Mouse (Mus musculus): ENCODE data around the gene Tlr9. TPM values are rescaled to one million over a fixed set of nuclear protein-coding genes. Genes with fewer than 3 reads are reported as not detected.
A peak's percentile ranks its signal among the peaks of the same experiment; 100 is the strongest.

The Tlr9 gene
- polyA plus RNA-seq, 1 experiment, result 17.1 TPM

DNA sequence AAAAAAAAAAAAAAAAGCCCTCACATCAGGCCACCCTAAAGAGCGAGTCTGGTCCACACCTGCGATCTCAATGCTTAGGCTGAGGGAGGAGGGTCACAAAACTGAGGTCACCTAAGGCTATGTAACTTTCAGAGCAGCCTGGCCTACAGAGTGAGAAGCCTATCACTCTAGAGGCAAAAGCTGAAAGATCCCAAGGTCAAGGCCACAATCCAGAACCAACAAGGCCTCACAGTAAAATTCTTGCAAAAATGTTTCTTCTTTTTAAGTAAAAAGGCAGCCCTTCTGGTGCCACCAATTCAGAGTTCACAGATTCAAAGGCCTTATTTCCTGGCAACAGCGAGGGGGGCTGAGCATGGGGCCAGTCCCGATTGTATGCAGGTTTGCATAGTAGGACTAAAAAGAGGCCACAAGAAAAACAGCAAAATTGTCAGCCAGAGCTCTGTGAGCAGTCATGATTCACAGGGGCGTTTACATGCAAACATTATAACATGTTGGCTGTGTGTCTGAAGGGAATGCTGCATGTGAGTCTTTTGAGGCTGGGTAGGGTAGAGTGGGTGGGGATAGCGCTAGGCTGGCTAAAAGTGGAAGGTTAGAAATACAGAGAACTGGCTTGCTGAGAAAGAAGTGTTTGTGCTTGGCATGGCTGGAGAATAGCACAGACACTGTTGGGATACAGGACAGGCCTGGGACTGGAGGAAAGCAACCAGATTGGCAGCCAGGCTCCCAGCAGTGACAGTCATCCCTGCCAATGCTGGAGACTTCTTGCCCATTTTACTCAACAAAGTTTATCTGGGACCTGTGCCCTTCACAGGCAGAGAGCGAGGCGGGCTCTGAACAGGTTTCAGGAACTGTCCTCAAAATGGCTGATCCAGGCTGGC lies 28.2 kb upstream of the Tlr9 start:
- 89% methylated on average over 8 of the region's 8 CpGs for WGBS
- H3K27me3 ChIP-seq (ENCODE audit: control insufficient read depth, insufficient read depth, low read length), result no peaks in the 10 kb centered on the region
- H3K36me3 ChIP-seq (ENCODE audit: control insufficient read depth, insufficient read depth, low read length), result peaks cover 28% of the 10 kb centered on the region
- H3K4me1 ChIP-seq (replicated peaks; ENCODE audit: control insufficient read depth, insufficient read depth, low read length), result peaks cover 22% of the 10 kb centered on the region
- H3K4me3 ChIP-seq (ENCODE audit: control insufficient read depth, insufficient read depth, low read length), result no peak overlapping the region
- TF ChIP-seq POLR2A (IDR thresholded peaks at IDR 0.05; ENCODE audit: control insufficient read depth, extremely low read depth, insufficient read depth, low read length, poor library complexity) (no peak), CTCF (IDR thresholded peaks at IDR 0.05; ENCODE audit: borderline replicate concordance, control insufficient read depth, extremely low read depth, insufficient read depth, low read length, poor library complexity) (no peak)
- H3K27ac ChIP-seq (ENCODE audit: control insufficient read depth, insufficient read depth, low read length), result peak overlapping the region; percentile 7; the same call in 1 of the 2 replicates
- no peak for DNase-seq

DNA sequence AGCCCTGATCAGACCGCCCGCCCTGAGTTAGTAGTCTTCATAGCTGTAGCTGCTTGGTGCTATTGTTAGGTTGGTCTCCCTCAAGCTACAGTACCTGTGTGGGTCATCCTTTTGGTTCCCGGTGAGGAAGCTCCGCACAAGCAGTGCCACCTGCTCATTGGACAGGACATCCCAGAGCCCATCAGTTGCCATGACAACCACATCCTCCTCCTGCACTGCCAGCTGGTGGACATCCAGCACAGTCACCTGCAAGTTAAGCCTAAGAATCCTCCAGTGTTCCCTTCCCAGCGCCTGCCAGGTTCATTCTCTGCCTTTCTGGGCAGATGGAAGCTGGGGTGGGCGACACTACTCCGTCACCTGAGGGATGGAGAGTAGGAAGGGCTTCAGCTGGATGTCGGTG lies 26.7 kb upstream of the Tlr9 start:
- Histone ChIP-seq H3K27me3 (ENCODE audit: control insufficient read depth, insufficient read depth, low read length) (no peaks in the 10 kb centered on the region), H3K4me1 (replicated peaks; ENCODE audit: control insufficient read depth, insufficient read depth, low read length) (peaks cover 28% of the 10 kb centered on the region), H3K4me3 (ENCODE audit: control insufficient read depth, insufficient read depth, low read length) (no peak overlapping the region), H3K36me3 (ENCODE audit: control insufficient read depth, insufficient read depth, low read length) (peaks cover 13% of the 10 kb centered on the region), H3K27ac (ENCODE audit: control insufficient read depth, insufficient read depth, low read length) (no peak overlapping the region)
- WGBS, result 97% methylated on average over 8 of the region's 8 CpGs
- no peak for TF ChIP-seq POLR2A (IDR thresholded peaks at IDR 0.05; ENCODE audit: control insufficient read depth, extremely low read depth, insufficient read depth, low read length, poor library complexity)
- TF ChIP-seq CTCF (IDR thresholded peaks at IDR 0.05; ENCODE audit: borderline replicate concordance, control insufficient read depth, extremely low read depth, insufficient read depth, low read length, poor library complexity), result no peak
- no peak for DNase-seq

DNA sequence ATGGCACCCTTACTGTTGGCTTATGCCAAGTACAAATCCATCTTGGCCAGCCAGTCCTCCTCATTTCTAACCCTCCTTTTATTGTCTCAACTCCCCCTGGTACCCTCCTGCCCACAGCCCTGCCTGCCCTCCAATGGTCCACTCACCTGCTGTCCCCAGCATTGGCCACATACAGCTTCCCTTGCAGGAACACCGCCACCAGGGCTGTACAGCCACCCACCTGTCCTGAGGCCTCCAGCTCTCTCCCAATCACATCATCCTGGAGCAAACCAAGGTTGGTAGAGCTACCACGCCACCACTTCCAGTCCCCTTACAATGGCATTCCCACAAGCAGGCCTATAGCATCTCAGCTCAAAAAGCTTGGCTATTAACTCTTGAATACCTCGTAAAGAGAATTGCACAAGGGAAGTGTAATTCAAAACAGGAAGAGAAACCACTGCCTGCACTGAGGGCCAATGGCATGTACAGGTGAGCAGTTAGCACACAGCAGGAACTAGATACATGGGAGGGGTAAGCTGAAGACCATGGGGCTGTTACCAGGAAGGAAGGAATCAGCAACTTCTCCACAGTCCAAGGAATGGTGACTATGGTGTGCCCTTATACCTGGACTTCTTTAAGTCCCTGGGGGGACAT lies 25.2 kb upstream of the Tlr9 start:
- no peaks in the 10 kb centered on the region for H3K27me3 ChIP-seq (ENCODE audit: control insufficient read depth, insufficient read depth, low read length)
- H3K36me3 ChIP-seq (ENCODE audit: control insufficient read depth, insufficient read depth, low read length), result no peaks in the 10 kb centered on the region; the same call in 1 of the 2 replicates
- H3K4me3 ChIP-seq (ENCODE audit: control insufficient read depth, insufficient read depth, low read length), result no peak overlapping the region
- TF ChIP-seq CTCF (IDR thresholded peaks at IDR 0.05; ENCODE audit: borderline replicate concordance, control insufficient read depth, extremely low read depth, insufficient read depth, low read length, poor library complexity) (no peak), POLR2A (IDR thresholded peaks at IDR 0.05; ENCODE audit: control insufficient read depth, extremely low read depth, insufficient read depth, low read length, poor library complexity) (no peak)
- H3K27ac ChIP-seq (ENCODE audit: control insufficient read depth, insufficient read depth, low read length), result no peak overlapping the region
- no peak for DNase-seq
- H3K4me1 ChIP-seq (replicated peaks; ENCODE audit: control insufficient read depth, insufficient read depth, low read length), result peaks cover 28% of the 10 kb centered on the region
- WGBS, result 78% methylated on average over 3 of the region's 3 CpGs

DNA sequence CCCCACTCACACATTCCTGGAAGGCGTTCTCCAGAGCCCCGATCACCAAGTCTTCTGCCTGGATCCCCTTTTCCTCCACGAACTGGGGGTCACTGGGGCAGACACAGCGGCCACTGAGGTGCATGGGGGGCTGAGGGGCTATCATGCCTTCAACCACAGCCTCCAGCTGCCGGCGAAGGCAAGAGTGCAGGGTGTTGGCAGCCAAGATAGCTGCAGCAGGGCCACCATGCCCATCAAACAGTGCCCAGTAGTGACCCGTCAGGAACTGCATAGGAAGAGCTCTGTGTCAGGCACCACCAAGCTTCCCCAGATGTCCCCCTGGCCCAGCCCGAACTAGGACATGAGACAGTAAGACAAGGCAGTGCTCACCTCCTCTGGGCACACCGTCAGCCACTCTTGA lies 24.7 kb upstream of the Tlr9 start:
- H3K4me3 ChIP-seq (ENCODE audit: control insufficient read depth, insufficient read depth, low read length), result no peak overlapping the region
- H3K36me3 ChIP-seq (ENCODE audit: control insufficient read depth, insufficient read depth, low read length), result no peaks in the 10 kb centered on the region
- WGBS, result 95% methylated on average over 9 of the region's 9 CpGs
- TF ChIP-seq CTCF (IDR thresholded peaks at IDR 0.05; ENCODE audit: borderline replicate concordance, control insufficient read depth, extremely low read depth, insufficient read depth, low read length, poor library complexity) (no peak), POLR2A (IDR thresholded peaks at IDR 0.05; ENCODE audit: control insufficient read depth, extremely low read depth, insufficient read depth, low read length, poor library complexity) (no peak)
- H3K27me3 ChIP-seq (ENCODE audit: control insufficient read depth, insufficient read depth, low read length), result no peaks in the 10 kb centered on the region
- DNase-seq, result no peak
- peaks cover 31% of the 10 kb centered on the region for H3K4me1 ChIP-seq (replicated peaks; ENCODE audit: control insufficient read depth, insufficient read depth, low read length)
- no peak overlapping the region for H3K27ac ChIP-seq (ENCODE audit: control insufficient read depth, insufficient read depth, low read length)

DNA sequence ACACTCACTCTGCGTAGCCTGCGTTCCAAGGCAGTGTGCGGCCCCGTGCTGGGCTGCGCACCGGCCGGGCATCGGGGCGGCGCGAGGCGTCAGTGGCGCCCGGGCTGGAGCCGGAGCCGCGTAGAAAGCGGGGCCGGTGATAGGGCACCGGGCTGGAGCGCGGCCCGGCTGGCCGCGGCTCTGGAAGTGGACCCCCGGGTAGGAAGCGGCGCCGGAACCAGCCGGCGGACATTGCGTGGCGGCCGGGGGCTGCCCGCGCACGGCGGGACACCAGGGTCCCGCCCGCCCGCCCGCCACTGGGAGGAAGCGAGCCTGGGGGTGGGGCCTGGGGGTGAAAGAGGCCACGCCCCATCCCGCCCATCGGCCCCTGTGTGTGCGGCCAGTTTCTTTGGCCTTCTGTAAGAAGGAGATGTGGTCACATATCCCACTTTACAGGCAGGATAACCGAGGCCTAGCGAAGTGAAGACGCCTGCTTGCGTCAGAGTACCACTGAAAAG lies 23.4 kb upstream of the Tlr9 start:
- Histone ChIP-seq H3K27ac (ENCODE audit: control insufficient read depth, insufficient read depth, low read length) (no peak overlapping the region), H3K4me3 (ENCODE audit: control insufficient read depth, insufficient read depth, low read length) (peak overlapping the region; percentile 68), H3K4me1 (replicated peaks; ENCODE audit: control insufficient read depth, insufficient read depth, low read length) (peaks cover 30% of the 10 kb centered on the region), H3K27me3 (ENCODE audit: control insufficient read depth, insufficient read depth, low read length) (no peaks in the 10 kb centered on the region), H3K36me3 (ENCODE audit: control insufficient read depth, insufficient read depth, low read length) (no peaks in the 10 kb centered on the region)
- under 1% methylated on average over 51 of the region's 51 CpGs for WGBS
- DNase-seq, result peak; percentile 69
- TF ChIP-seq POLR2A (IDR thresholded peaks at IDR 0.05; ENCODE audit: control insufficient read depth, extremely low read depth, insufficient read depth, low read length, poor library complexity) (no peak), CTCF (IDR thresholded peaks at IDR 0.05; ENCODE audit: borderline replicate concordance, control insufficient read depth, extremely low read depth, insufficient read depth, low read length, poor library complexity) (no peak)

DNA sequence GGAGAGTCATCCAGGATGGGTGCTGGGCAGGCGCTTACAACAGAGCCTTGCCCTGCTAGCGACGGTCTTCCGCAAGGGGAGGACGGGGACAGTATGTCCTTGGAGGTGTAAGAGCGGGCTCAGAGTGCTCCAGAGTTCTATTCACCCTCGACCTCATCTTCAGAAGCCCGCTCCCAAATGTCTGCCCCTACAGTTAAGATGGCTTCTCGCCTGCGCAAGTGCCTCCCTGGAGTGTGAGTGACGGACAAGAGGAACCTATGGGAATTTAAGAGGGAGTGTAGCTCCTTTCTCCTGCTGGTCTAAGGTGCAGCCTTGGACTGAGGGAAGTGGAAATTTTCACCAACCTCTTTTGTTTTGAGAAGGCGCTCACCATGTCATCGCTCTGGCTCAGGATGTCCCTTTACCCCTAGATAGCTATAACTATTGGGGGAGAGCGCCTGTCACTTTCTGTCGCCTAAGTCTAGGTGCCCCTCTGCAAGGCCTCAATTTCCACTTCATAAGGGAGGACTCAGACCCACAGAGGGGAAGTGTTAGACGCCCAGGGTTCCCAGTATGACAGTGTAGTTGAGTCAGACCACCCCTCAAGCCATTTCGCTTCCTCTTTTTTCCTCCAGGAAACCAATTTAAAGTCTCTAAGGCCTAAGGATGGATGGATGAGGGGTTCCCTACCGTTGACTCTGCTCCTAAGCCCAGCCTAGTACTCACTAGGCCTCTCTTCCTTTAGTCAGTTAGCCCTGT lies 22.7 kb upstream of the Tlr9 start, which contains the start of gene Ppm1m:
Ppm1m (minus strand) TSS at position 212 of the 738 bp plus-strand sequence.
- H3K4me1 ChIP-seq (replicated peaks; ENCODE audit: control insufficient read depth, insufficient read depth, low read length), result peaks cover 37% of the 10 kb centered on the region

More for the DNA sequence above, 22.7 kb upstream of the Tlr9 start, which contains the start of gene Ppm1m:
- DNase-seq, result no peak
- no peaks in the 10 kb centered on the region for H3K27me3 ChIP-seq (ENCODE audit: control insufficient read depth, insufficient read depth, low read length)
- 70% methylated on average over 18 of the region's 18 CpGs for WGBS
- no peak within 1 kb of the TSS for H3K27ac ChIP-seq (ENCODE audit: control insufficient read depth, insufficient read depth, low read length)
- TF ChIP-seq CTCF (IDR thresholded peaks at IDR 0.05; ENCODE audit: borderline replicate concordance, control insufficient read depth, extremely low read depth, insufficient read depth, low read length, poor library complexity) (no peak), POLR2A (IDR thresholded peaks at IDR 0.05; ENCODE audit: control insufficient read depth, extremely low read depth, insufficient read depth, low read length, poor library complexity) (no peak)
- peak within 1 kb of the TSS; percentile 68 for H3K4me3 ChIP-seq (ENCODE audit: control insufficient read depth, insufficient read depth, low read length)
- no peaks in the 10 kb centered on the region for H3K36me3 ChIP-seq (ENCODE audit: control insufficient read depth, insufficient read depth, low read length)
